Mouse (Mus musculus) kidney, postnatal 10 days (tissue): Measurements from ENCODE around the gene Islr.

ENCODE experiments used
- DNase-seq: peaks from one replicate; pipeline ENCODE4 v3.0.0; 2021; ENCODE audit warnings: mixed read lengths

Islr gene

GRCm38 (mm10) chr9:58220218-58220903, 16.3 kb upstream of the Islr start:
- DNase-seq, result peak; percentile 75

GRCm38 (mm10) chr9:58218539-58218938, 14.4 kb upstream of the Islr start:
- DNase-seq, result no peak

GRCm38 (mm10) chr9:58216402-58216801, 12.3 kb upstream of the Islr start:
- DNase-seq, result peak; percentile 80

GRCm38 (mm10) chr9:58214519-58215180, 10.5 kb upstream of the Islr start:
- peak; percentile 73 for DNase-seq

- DNase-seq, result peak; percentile 60
These were observed 9.8 kb upstream of the Islr start for GRCm38 (mm10) chr9:58213865-58214264.

GRCm38 (mm10) chr9:58213377-58213776, 9.3 kb upstream of the Islr start:
- no peak for DNase-seq

- no peak for DNase-seq
These were observed 6.2 kb upstream of the Islr start for GRCm38 (mm10) chr9:58210304-58210627.

- DNase-seq, result no peak
These were observed 5.6 kb upstream of the Islr start for GRCm38 (mm10) chr9:58209462-58210303.

GRCm38 (mm10) chr9:58206013-58206412, 1.9 kb upstream of the Islr start:
- DNase-seq, result no peak

- peak; percentile 96 for DNase-seq
These were observed 418 bp upstream of the Islr start for GRCm38 (mm10) chr9:58204448-58205000.

- no peak for DNase-seq
These were observed 1.2 kb downstream of the Islr start for GRCm38 (mm10) chr9:58202676-58203453.

- no peak for DNase-seq
These were observed 2.1 kb downstream of the Islr start for GRCm38 (mm10) chr9:58201861-58202549.

- DNase-seq, result no peak
These were observed 2.8 kb downstream of the Islr start for GRCm38 (mm10) chr9:58201091-58201842.

GRCm38 (mm10) chr9:58200270-58201090, 3.6 kb downstream of the Islr start:
- no peak for DNase-seq

GRCm38 (mm10) chr9:58199381-58200269, 4.5 kb downstream of the Islr start:
- DNase-seq, result peak; percentile 39

- no peak for DNase-seq
These were observed 5.2 kb downstream of the Islr start for GRCm38 (mm10) chr9:58198801-58199371.

GRCm38 (mm10) chr9:58197781-58198701, 6.1 kb downstream of the Islr start:
- peak; percentile 79 for DNase-seq
